Mouse (Mus musculus) limb, embryonic 13.5 days (tissue): ENCODE data around the gene C1qtnf2. TPM values are rescaled to one million over a fixed set of nuclear protein-coding genes. Genes with fewer than 3 reads are reported as not detected.

Experiments
- ATAC-seq: fragments of 200-750 bp; cut with Nextera tagmentation; 2 replicates; pipeline ENCODE4 v1.8.0; 2017; ENCODE audit warnings: low read depth, moderate number of reproducible peaks, moderate TSS enrichment; ENCODE audit not compliant: low FRiP score
- H3K27ac ChIP-seq: fragments of 300-500 bp; sonication (generic); 2 replicates; pipeline ENCODE4 v1.5.1; 2015; ENCODE audit warnings: inconsistent platforms, mild to moderate bottlenecking, moderate library complexity
- H3K27me3 ChIP-seq: fragments of 300-500 bp; sonication (generic); 2 replicates; pipeline ENCODE4 v1.6.1; 2015; ENCODE audit warnings: mild to moderate bottlenecking, inconsistent platforms
- H3K36me3 ChIP-seq: fragments of 300-500 bp; sonication (generic); 2 replicates; pipeline ENCODE4 v1.6.1; 2015; ENCODE audit warnings: inconsistent platforms, mild to moderate bottlenecking, moderate library complexity
- H3K4me1 ChIP-seq: fragments of 300-500 bp; sonication (generic); 2 replicates; pipeline ENCODE4 v1.6.1; 2015; ENCODE audit warnings: inconsistent platforms
- H3K4me2 ChIP-seq: fragments of 300-500 bp; sonication (generic); replicated peaks from 2 replicates; pipeline ENCODE4 v1.6.1; 2015; ENCODE audit warnings: inconsistent platforms, mild to moderate bottlenecking, moderate library complexity
- H3K4me3 ChIP-seq: fragments of 300-500 bp; sonication (generic); 2 replicates; pipeline ENCODE4 v1.5.1; 2015; ENCODE audit warnings: moderate library complexity, mild to moderate bottlenecking, inconsistent platforms
- H3K9ac ChIP-seq: fragments of 300-500 bp; sonication (generic); 2 replicates; pipeline ENCODE4 v1.6.1; 2015; ENCODE audit warnings: mild to moderate bottlenecking, inconsistent platforms
- H3K9me3 ChIP-seq: fragments of 300-500 bp; sonication (generic); 2 replicates; pipeline ENCODE4 v1.6.1; 2016; ENCODE audit warnings: inconsistent platforms
- WGBS: fragments of 180-500 bp; shearing (Covaris S2); methylation state at CpG from one replicate; pipeline ENCODE4 v1.1.7; 2015; 5-methylcytosine and 5-hydroxymethylcytosine counted together
- polyA plus RNA-seq: library from polyadenylated mRNA; unstranded; fragments of >200 nt; fragmentation: Nextera tagmentation; extraction: Ambion mirVana; gene quantifications from 2 replicates; pipeline ENCODE4 v1.2.1, GENCODE M21; 2015

Gene C1qtnf2
- polyA plus RNA-seq, 1 experiment from 2014 or later, result 20.1 TPM

DNA sequence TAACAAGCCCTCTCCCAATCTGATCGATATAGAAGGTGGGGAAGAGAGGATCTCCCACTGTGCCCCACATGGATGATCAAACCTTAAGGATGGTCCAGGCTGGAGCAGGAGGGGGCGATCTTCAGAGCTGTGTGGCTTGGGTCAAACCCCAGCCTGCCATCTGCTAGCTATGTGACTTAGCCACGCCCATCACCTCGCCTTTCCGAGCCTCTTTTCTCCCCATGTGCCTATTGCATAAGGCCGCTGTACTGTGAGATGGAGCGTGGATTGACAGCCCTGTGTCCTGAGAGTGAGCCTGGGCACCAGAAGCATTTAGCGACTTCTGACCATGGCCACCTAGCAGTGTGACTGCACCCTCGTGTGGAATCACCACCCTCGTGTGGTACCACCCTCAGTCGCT lies 10.6 kb downstream of the C1qtnf2 start:
- H3K4me2 ChIP-seq, result no peak overlapping the region
- ATAC-seq, result no peak
- no peak overlapping the region for H3K4me3 ChIP-seq
- peaks cover 51% of the 10 kb centered on the region for H3K4me1 ChIP-seq
- H3K36me3 ChIP-seq, result no peaks in the 10 kb centered on the region
- H3K9me3 ChIP-seq, result no peaks in the 10 kb centered on the region
- H3K9ac ChIP-seq, result no peak overlapping the region
- 41% methylated on average over 11 of the region's 11 CpGs for WGBS
- no peaks in the 10 kb centered on the region for H3K27me3 ChIP-seq
- no peak overlapping the region for H3K27ac ChIP-seq

DNA sequence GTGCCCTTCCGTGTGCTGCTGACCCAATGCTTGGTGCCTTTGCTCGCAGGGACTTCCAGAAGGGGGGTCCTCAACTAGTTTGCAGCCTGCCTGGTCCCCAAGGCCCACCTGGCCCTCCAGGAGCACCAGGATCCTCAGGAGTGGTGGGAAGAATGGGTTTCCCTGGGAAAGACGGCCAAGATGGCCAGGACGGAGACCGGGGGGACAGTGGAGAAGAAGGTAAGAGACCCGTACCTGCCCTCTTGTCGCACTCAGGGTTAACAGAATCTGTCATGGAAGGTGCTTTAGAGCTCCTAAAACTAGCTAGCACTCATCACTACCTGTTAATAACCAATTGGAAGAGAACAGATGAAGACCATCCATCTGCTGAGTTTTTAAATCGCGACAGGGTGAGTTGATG lies 11.8 kb downstream of the C1qtnf2 start:
- H3K9ac ChIP-seq, result no peak overlapping the region
- H3K4me1 ChIP-seq, result peaks cover 39% of the 10 kb centered on the region
- no peak for ATAC-seq
- H3K36me3 ChIP-seq, result no peaks in the 10 kb centered on the region
- no peak overlapping the region for H3K27ac ChIP-seq
- no peak overlapping the region for H3K4me2 ChIP-seq
- H3K4me3 ChIP-seq, result no peak overlapping the region
- H3K27me3 ChIP-seq, result no peaks in the 10 kb centered on the region
- H3K9me3 ChIP-seq, result no peaks in the 10 kb centered on the region
- 93% methylated on average over 9 of the region's 9 CpGs for WGBS

DNA sequence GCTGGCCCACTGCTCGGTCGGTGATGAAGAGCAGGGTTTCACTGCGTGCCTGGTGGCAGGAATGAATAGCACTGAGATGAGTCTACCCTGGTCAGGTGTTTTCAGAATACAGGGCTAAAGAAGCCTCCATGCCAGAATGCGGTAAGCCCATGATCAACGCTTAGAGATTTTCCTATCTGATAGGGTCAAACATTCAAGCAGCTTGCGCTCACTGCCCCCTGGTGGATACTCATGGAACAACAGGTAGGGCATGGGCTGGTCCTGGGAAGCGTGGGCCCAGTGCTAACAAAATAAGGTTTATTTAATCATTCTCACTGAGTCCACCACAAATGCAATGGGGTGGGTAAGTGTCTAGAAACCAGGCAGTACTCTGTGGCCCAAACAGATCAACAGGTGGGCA lies 18.6 kb downstream of the C1qtnf2 start:
- no peaks in the 10 kb centered on the region for H3K36me3 ChIP-seq
- H3K4me1 ChIP-seq, result no peaks in the 10 kb centered on the region
- H3K27me3 ChIP-seq, result no peaks in the 10 kb centered on the region
- peak; percentile 34; the same call in 1 of the 2 replicates for ATAC-seq
- H3K4me3 ChIP-seq, result no peak overlapping the region
- no peak overlapping the region for H3K9ac ChIP-seq
- 33% methylated on average over 7 of the region's 7 CpGs for WGBS
- H3K9me3 ChIP-seq, result no peaks in the 10 kb centered on the region
- no peak overlapping the region for H3K4me2 ChIP-seq
- no peak overlapping the region for H3K27ac ChIP-seq

DNA sequence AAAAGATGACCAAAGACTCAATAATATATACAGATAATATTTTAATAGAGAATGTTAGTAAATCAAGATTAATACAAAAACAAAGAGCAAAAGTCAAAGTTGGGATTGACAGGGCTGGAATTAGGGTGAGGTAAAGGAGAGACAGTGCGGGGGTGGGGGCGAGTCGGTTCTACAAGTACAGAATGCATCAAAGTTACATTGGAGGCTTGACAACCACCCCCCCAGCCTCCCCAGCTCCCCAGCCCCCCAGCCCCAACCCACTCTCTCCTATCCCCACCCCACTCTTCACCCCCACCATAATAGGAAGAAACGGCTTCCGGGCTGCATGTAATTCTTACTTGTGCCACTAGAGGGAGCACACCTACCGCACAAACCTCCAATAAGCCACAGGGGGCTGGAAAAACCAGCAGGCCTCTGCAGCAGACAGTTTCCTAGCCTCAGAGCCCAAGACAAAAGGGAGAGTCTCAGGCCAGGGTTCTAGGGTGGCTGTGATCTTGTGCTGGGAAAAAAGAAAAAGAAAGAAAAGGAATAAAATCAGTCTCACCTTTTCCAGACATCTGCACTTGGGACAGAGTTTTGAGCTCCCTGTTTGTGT lies 19.8 kb downstream of the C1qtnf2 start:
- H3K9me3 ChIP-seq, result no peaks in the 10 kb centered on the region; the same call in 1 of the 2 replicates
- WGBS, result 22% methylated on average over 6 of the region's 6 CpGs
- H3K27me3 ChIP-seq, result no peaks in the 10 kb centered on the region
- no peaks in the 10 kb centered on the region for H3K4me1 ChIP-seq
- H3K27ac ChIP-seq, result no peak overlapping the region
- H3K4me2 ChIP-seq, result no peak overlapping the region
- H3K4me3 ChIP-seq, result no peak overlapping the region
- no peaks in the 10 kb centered on the region for H3K36me3 ChIP-seq
- no peak overlapping the region for H3K9ac ChIP-seq
- ATAC-seq, result peak; percentile 81

DNA sequence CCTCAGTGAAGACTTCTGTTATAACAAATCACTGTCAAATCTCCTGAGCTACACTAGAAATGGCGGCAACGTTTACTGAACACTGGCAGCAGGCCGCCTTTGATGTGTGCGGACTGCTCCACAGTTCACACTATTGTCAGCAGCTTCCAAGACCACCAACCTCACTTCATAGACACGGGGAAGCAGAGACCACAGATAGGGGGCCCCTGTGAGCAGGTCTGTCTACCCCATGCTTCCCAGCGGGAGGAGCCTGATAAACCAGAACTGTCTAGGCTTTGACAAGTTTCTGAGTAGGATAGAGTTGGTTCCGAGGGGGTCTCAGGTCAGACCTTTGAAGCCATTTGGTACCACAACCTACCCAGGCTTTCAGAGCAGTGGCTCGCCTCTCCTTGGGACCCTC lies 21.0 kb downstream of the C1qtnf2 start:
- Histone ChIP-seq H3K4me1 (no peaks in the 10 kb centered on the region), H3K4me2 (no peak overlapping the region), H3K36me3 (no peaks in the 10 kb centered on the region), H3K9ac (no peak overlapping the region), H3K9me3 (no peaks in the 10 kb centered on the region; the same call in 1 of the 2 replicates), H3K27ac (no peak overlapping the region), H3K27me3 (no peaks in the 10 kb centered on the region), H3K4me3 (no peak overlapping the region)
- 46% methylated on average over 8 of the region's 8 CpGs for WGBS
- ATAC-seq, result no peak

DNA sequence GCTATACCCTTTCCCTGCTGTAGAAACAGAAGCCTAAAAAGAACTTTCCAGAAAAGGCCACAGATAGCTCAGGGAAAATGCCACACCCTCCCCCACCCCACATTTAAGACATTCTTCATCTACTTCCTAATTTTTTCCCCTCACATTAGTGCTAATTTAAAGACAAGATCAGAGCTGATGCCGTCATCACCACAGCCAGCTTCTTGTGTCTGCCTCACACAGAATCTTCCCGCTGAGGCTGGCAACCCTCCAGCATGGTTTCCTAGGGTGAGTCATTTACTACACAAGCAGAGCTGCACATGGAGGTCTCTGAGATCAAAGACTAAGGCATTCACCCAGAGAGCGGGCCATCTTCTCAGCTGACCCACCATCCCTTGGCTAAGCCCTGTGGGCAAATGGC lies 21.5 kb downstream of the C1qtnf2 start:
- H3K4me2 ChIP-seq, result no peak overlapping the region
- H3K36me3 ChIP-seq, result no peaks in the 10 kb centered on the region
- 59% methylated on average over 3 of the region's 3 CpGs for WGBS
- no peak overlapping the region for H3K27ac ChIP-seq
- H3K27me3 ChIP-seq, result no peaks in the 10 kb centered on the region
- no peaks in the 10 kb centered on the region for H3K4me1 ChIP-seq
- H3K9ac ChIP-seq, result no peak overlapping the region
- H3K9me3 ChIP-seq, result no peaks in the 10 kb centered on the region; the same call in 1 of the 2 replicates
- no peak for ATAC-seq
- no peak overlapping the region for H3K4me3 ChIP-seq

DNA sequence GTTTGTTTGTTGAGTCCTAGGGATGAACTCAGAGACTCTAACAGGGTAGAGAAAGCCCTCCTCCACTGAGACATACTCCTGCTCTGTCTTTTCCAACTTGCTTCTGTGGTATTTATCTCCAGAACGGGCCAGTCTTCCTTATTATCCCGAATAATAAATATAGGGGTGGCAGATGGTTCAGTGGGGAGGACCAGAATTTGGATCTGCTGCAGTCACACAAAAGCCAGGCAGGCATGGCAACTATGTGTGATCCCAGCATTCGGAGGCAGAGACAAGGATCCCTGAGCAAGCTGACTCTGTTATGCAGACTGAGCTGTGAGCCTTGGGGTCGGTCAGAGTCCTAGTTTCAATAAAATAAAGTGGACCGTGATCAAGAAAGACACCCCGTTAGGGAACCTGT lies 27.2 kb downstream of the C1qtnf2 start:
- no peak overlapping the region for H3K27ac ChIP-seq
- H3K4me2 ChIP-seq, result no peak overlapping the region
- no peak for ATAC-seq
- H3K27me3 ChIP-seq, result no peaks in the 10 kb centered on the region
- H3K4me1 ChIP-seq, result no peaks in the 10 kb centered on the region
- no peaks in the 10 kb centered on the region for H3K36me3 ChIP-seq
- WGBS, result 80% methylated on average over 6 of the region's 6 CpGs
- H3K4me3 ChIP-seq, result no peak overlapping the region
- no peak overlapping the region for H3K9ac ChIP-seq
- no peaks in the 10 kb centered on the region; the same call in 1 of the 2 replicates for H3K9me3 ChIP-seq

DNA sequence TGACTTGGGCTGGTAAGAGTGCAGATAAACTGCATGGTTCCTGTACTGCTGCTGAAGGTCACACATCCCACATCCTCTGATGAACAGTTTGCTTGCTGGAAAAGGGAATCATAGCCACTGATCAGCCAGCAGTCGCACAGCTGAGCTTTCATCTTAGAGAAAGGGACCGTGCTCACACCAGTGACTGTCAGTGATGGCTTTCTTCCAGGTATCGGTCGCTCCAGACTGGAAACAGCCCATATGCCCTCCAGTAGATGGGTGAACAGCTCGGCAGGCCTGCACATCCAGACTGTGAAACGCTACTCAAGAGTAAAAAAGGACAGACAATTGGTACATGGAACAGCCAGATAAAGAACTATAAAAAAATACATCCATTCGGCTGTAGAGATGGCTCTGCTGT lies 31.1 kb downstream of the C1qtnf2 start:
- no peak overlapping the region for H3K4me3 ChIP-seq
- H3K9me3 ChIP-seq, result no peaks in the 10 kb centered on the region
- 91% methylated on average over 7 of the region's 7 CpGs for WGBS
- no peaks in the 10 kb centered on the region for H3K36me3 ChIP-seq
- H3K27ac ChIP-seq, result no peak overlapping the region
- no peak overlapping the region for H3K4me2 ChIP-seq
- H3K4me1 ChIP-seq, result no peaks in the 10 kb centered on the region
- H3K27me3 ChIP-seq, result no peaks in the 10 kb centered on the region
- ATAC-seq, result no peak
- no peak overlapping the region for H3K9ac ChIP-seq

DNA sequence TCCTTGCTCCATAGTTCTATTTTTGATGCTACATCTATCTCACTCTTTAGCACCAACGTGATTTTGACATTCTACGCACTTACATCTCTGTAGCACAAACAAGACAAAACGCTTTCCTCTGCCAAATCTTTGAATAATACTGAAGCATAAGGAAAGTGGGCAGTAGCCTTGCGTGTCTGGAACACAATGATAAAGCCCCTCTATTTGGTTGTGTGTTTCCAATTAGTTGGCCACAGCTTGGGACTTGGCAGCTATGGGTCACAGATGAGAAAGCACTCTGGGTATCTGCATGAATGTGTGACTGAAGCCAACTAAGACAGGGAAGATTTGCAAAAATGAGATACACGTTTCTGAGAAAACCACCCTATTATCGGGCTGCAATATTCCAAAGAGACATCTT lies 33.9 kb downstream of the C1qtnf2 start:
- no peaks in the 10 kb centered on the region for H3K36me3 ChIP-seq
- no peaks in the 10 kb centered on the region for H3K27me3 ChIP-seq
- H3K4me1 ChIP-seq, result no peaks in the 10 kb centered on the region
- H3K27ac ChIP-seq, result no peak overlapping the region
- no peak overlapping the region for H3K4me3 ChIP-seq
- H3K4me2 ChIP-seq, result no peak overlapping the region
- WGBS, result 79% methylated on average over 6 of the region's 6 CpGs
- H3K9ac ChIP-seq, result no peak overlapping the region
- no peaks in the 10 kb centered on the region for H3K9me3 ChIP-seq
- ATAC-seq, result no peak

DNA sequence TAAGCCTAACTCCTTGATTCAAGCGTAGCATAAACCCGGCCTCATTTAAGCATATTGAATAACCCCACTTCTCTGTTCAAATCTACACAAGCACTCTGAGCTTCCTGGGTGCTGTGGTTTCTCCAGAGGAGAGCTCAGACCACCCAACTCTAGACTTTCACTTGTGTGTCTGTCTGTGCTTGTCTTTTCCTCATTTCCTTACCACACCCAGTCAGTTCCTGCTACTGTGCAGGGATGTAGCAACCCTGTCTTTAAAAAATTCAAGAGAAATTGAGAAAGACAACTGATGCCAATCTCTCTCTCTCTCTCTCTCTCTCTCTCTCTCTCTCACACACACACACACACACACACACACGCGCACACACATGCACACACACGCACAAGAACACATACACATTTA lies 35.8 kb downstream of the C1qtnf2 start:
- 87% methylated on average over 5 of the region's 5 CpGs for whole genome bisulfite sequencing
- H3K9me3 ChIP-seq, result no peaks in the 10 kb centered on the region

DNA sequence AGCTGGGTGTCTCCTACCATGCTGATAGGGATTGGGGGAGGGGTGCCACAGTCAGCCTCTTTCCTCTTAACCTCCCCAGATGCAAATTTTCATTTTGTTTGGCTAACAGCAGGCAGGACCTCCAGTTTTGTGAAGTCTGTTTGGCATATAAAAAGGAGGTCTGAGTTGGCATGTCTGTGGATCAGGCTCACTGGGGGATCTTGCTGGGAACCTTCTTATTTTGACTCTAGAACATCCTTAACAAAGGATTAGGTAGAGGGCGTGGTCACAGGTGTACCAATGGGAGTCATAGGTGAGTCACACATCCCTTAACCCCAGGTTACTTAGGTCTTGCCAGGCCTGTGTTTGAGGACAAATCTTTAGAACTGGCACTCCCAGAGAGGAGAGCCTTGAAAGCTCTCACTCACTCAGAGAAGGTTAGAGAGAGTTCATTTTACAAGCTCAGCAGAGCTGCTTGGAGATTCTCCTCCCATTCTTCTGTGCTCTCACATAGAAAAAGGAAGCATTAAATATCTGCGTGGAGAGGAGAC lies 38.6 kb downstream of the C1qtnf2 start:
- no peaks in the 10 kb centered on the region for H3K4me1 ChIP-seq
- no peak overlapping the region for H3K4me2 ChIP-seq
- H3K4me3 ChIP-seq, result no peak overlapping the region
- ATAC-seq, result no peak
- H3K27ac ChIP-seq, result no peak overlapping the region
- no peaks in the 10 kb centered on the region for H3K36me3 ChIP-seq
- H3K9ac ChIP-seq, result no peak overlapping the region
- H3K9me3 ChIP-seq, result no peaks in the 10 kb centered on the region
- no peaks in the 10 kb centered on the region for H3K27me3 ChIP-seq
- 76% methylated on average over 2 of the region's 2 CpGs for WGBS

More for the DNA sequence above, 35.8 kb downstream of the C1qtnf2 start:
- Histone ChIP-seq H3K4me2 (no peak overlapping the region), H3K36me3 (no peaks in the 10 kb centered on the region), H3K27ac (no peak overlapping the region), H3K4me3 (no peak overlapping the region), H3K27me3 (no peaks in the 10 kb centered on the region), H3K9ac (no peak overlapping the region), H3K4me1 (no peaks in the 10 kb centered on the region)
- ATAC-seq, result no peak

DNA sequence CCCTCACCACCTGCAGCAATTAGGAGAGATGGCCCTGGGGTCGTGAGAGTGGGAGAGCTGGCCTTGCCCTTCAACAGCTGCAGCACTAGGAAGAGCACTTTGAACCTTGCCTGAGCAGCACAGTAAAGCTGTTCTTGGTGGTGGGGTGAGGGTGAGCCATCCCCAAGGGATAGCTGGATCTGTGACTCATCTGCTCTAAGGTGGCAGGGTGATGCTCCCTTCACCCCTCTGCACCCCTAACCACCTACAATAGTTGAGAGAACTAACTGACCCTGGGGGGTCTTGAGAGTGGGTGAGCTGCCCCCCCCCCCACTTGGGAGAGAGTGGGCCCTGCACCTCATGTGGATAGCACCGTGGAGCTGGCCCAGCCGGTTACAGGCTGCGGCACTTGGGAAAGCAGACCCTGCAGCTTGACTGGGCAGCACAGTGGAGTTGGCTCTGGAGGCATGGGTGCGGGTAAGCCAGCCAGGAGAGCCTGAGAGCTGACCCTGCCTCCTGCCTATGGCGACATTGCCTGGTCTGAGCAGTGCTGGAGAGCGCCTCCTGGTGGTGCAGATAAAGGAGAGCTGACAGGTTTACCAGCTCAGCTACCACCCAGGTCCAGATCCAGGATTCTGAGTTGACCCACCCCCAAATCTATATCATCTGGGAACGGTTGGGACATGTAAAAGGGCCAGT lies 42.4 kb downstream of the C1qtnf2 start:
- ATAC-seq, result no peak
- Histone ChIP-seq H3K4me3 (no peak overlapping the region), H3K4me2 (no peak overlapping the region), H3K27ac (no peak overlapping the region), H3K4me1 (0 out of 2 replicates have a peak, but pooled peaks cover 4% of the 10 kb centered on the region), H3K9ac (no peak overlapping the region), H3K27me3 (no peaks in the 10 kb centered on the region), H3K9me3 (no peaks in the 10 kb centered on the region), H3K36me3 (no peaks in the 10 kb centered on the region)
- 30% methylated on average over 8 of the region's 8 CpGs for WGBS
